ENCODE assay signal across 24 mouse cellular contexts in genomic region chr4:137704561-137704960, GRCm38 (mm10). TPM values are rescaled to one million over a fixed set of nuclear protein-coding genes. Genes with fewer than 3 reads are reported as not detected.
DNase-seq lines count a peak whose midpoint lies in the region; ATAC-seq lines count a peak whose summit lies in the region.
"Had no signal": no experiment of that assay in that cellular context is flagged by ENCODE, and none has a peak within 500 bp of the region (broad histone marks: within the 10 kb centered on the region; RNA-seq: fewer than 3 reads in every experiment).

No protein-coding gene starts in this region.

- ATAC-seq in midbrain, embryonic 11.5 days (ENCODE audit: low FRiP score): peak; percentile 47; the same call in 1 of the 2 replicates
- no peak for ATAC-seq in midbrain, embryonic 13.5 days
- ATAC-seq in heart, embryonic 11.5 days (replicated peaks; ENCODE audit: insufficient number of reproducible peaks, low FRiP score, low TSS enrichment): no peak
- ATAC-seq: activated CD4-positive, CD25-positive, alpha-beta regulatory T cell, adult 4 months; forebrain, embryonic 16.5 days; intestine, embryonic 16.5 days; liver, postnatal 0 days; lung, postnatal 0 days; Patski had no signal

- no peak overlapping the region for H3K4me3 ChIP-seq in midbrain, embryonic 11.5 days (ENCODE audit: low read depth, low read length)
- H3K4me3 ChIP-seq in midbrain, embryonic 13.5 days (replicated peaks): no peak overlapping the region
- no peak overlapping the region for H3K4me3 ChIP-seq in heart, embryonic 11.5 days (ENCODE audit: low read depth, low read length)
- H3K4me3 ChIP-seq: embryonic facial prominence, embryonic 10.5 days; heart, adult 2 months; hindbrain, embryonic 15.5 days; limb, embryonic 12.5 days had no signal

- H3K9ac ChIP-seq in midbrain, embryonic 11.5 days (ENCODE audit: low read length): no peak overlapping the region
- H3K9ac ChIP-seq in midbrain, embryonic 13.5 days (replicated peaks): no peak overlapping the region
- no peak overlapping the region for H3K9ac ChIP-seq in heart, embryonic 11.5 days (ENCODE audit: low read depth, low read length)
- H3K9ac ChIP-seq: hindbrain, embryonic 15.5 days; limb, embryonic 12.5 days; liver, postnatal 0 days had no signal

- peak; percentile 44 to 66 for DNase-seq in adrenal gland, postnatal 36 days
- no peak for DNase-seq in adrenal gland, postnatal 4 days (ENCODE audit: low spot score in 2 of 2)
- no peak for DNase-seq in midbrain, embryonic 11.5 days (ENCODE audit: low spot score, missing footprints)
- DNase-seq in ZHBTc4 (ENCODE audit: low read depth, low spot score): peak; percentile 65
- no peak for DNase-seq in frontal cortex, postnatal 10 days (ENCODE audit: low spot score in 2 of 2)
- DNase-seq: cerebellum, adult 9-10 months; gastrocnemius, postnatal 36 days; heart, adult 2 months; kidney, adult 9 months; kidney, postnatal 36 days; liver, postnatal 0 days; right cerebral cortex, postnatal 14 days had no signal

- H3K27ac ChIP-seq in midbrain, embryonic 11.5 days (ENCODE audit: low read depth, low read length): no peak overlapping the region
- H3K27ac ChIP-seq in midbrain, embryonic 13.5 days: no peak overlapping the region
- no peak overlapping the region for H3K27ac ChIP-seq in heart, embryonic 11.5 days (ENCODE audit: low read depth, low read length)
- H3K27ac ChIP-seq: embryonic facial prominence, embryonic 10.5 days; heart, adult 2 months; hindbrain, embryonic 15.5 days; limb, embryonic 12.5 days; macrophage had no signal

- H3K27me3 ChIP-seq in midbrain, embryonic 11.5 days (ENCODE audit: control insufficient read depth, insufficient read depth, low read length): peaks cover 9% of the 10 kb centered on the region
- H3K27me3 ChIP-seq in midbrain, embryonic 13.5 days: peaks cover 3% of the 10 kb centered on the region; the same call in 1 of the 2 replicates
- peaks cover 37% of the 10 kb centered on the region for H3K27me3 ChIP-seq in heart, embryonic 11.5 days (ENCODE audit: control insufficient read depth, insufficient read depth, low read length)
- H3K27me3 ChIP-seq: hindbrain, embryonic 15.5 days; Patski had no signal

- no peaks in the 10 kb centered on the region for H3K36me3 ChIP-seq in midbrain, embryonic 11.5 days (ENCODE audit: control insufficient read depth, insufficient read depth, low read length)
- H3K36me3 ChIP-seq in midbrain, embryonic 13.5 days: no peaks in the 10 kb centered on the region
- H3K36me3 ChIP-seq in heart, embryonic 11.5 days (ENCODE audit: control insufficient read depth, insufficient read depth, low read length): no peaks in the 10 kb centered on the region
- H3K36me3 ChIP-seq: embryonic facial prominence, embryonic 10.5 days; limb, embryonic 12.5 days had no signal

- no peak overlapping the region for H3K4me2 ChIP-seq in midbrain, embryonic 11.5 days
- H3K4me2 ChIP-seq in midbrain, embryonic 13.5 days (replicated peaks): no peak overlapping the region
- H3K4me2 ChIP-seq in heart, embryonic 11.5 days: no peak overlapping the region
- H3K4me2 ChIP-seq: hindbrain, embryonic 15.5 days; limb, embryonic 12.5 days; liver, embryonic 11.5 days had no signal

- 49% methylated on average over 2 of the region's 2 CpGs for WGBS in midbrain, embryonic 11.5 days
- 50% methylated on average over 2 of the region's 2 CpGs for WGBS in midbrain, embryonic 13.5 days
- WGBS in heart, embryonic 11.5 days (ENCODE audit: insufficient replicate concordance): 79% methylated on average over 2 of the region's 2 CpGs

- peaks cover 15% of the 10 kb centered on the region for H3K4me1 ChIP-seq in midbrain, embryonic 11.5 days (ENCODE audit: control insufficient read depth, insufficient read depth, low read length)
- peaks cover 45% of the 10 kb centered on the region for H3K4me1 ChIP-seq in midbrain, embryonic 13.5 days (replicated peaks)
- H3K4me1 ChIP-seq in heart, embryonic 11.5 days (ENCODE audit: control insufficient read depth, insufficient read depth, low read length): peaks cover 11% of the 10 kb centered on the region

- H3K9me3 ChIP-seq in midbrain, embryonic 11.5 days (ENCODE audit: control insufficient read depth, low read length): no peaks in the 10 kb centered on the region
- H3K9me3 ChIP-seq in midbrain, embryonic 13.5 days: no peaks in the 10 kb centered on the region
- no peaks in the 10 kb centered on the region for H3K9me3 ChIP-seq in heart, embryonic 11.5 days (replicated peaks; ENCODE audit: control insufficient read depth, low read length)
- H3K9me3 ChIP-seq: embryonic facial prominence, embryonic 10.5 days; hindbrain, embryonic 15.5 days; limb, embryonic 12.5 days had no signal

RNA-seq across cellular contexts. Expression of gene Rap1gap, which starts 40.0 kb away (rescaled TPM):
- total RNA-seq in adrenal gland, postnatal 36 days (2021): 100 to 1,000 TPM; 102 to 123 TPM
- 10 to 100 TPM; 83.5 to 96.1 TPM for total RNA-seq in adrenal gland, postnatal 4 days (2021)
- 4.6 and 4.9 TPM in 2 replicates for polyA plus RNA-seq in midbrain, embryonic 11.5 days (2014; fragmentation: Nextera tagmentation; extraction: Ambion mirVana)
- polyA plus RNA-seq in midbrain, embryonic 13.5 days (2015; fragmentation: Nextera tagmentation; extraction: Ambion mirVana): 28.5 and 30.4 TPM in 2 replicates
- polyA plus RNA-seq in heart, embryonic 11.5 days (2014; fragmentation: Nextera tagmentation; extraction: Ambion mirVana): 3.3 and 5.1 TPM in 2 replicates

Comparison
In these comparisons a context has a peak if more than half of its experiments do, and no peak if none do; other contexts are left out.
1. DNase-seq: peak in adrenal gland, postnatal 36 days (2 of 2) and ZHBTc4 (single experiment); none in adrenal gland, postnatal 4 days (0 of 2), midbrain, embryonic 11.5 days (single experiment) and frontal cortex, postnatal 10 days (0 of 2).